8 mouse cellular contexts compared by ENCODE assay signal in genomic region chr4:100776043-100776870, GRCm38 (mm10). TPM values are rescaled to one million over a fixed set of nuclear protein-coding genes. Genes with fewer than 3 reads are reported as not detected.
DNase-seq lines count a peak whose midpoint lies in the region; ATAC-seq lines count a peak whose summit lies in the region.

Gene Cachd1, plus strand, starts transcription at chr4:100776675.

- H3K4me3 ChIP-seq in megakaryocyte, embryonic 14.5 days (replicated peaks), result peak within 1 kb of the TSS; percentile 74
- peak within 1 kb of the TSS; percentile 99 for H3K4me3 ChIP-seq in embryonic facial prominence, embryonic 13.5 days
- H3K4me3 ChIP-seq in limb, embryonic 13.5 days, result peak within 1 kb of the TSS; percentile 71
- H3K4me3 ChIP-seq in midbrain, embryonic 15.5 days, result peak within 1 kb of the TSS; percentile 99

- H3K9me3 ChIP-seq in megakaryocyte, embryonic 14.5 days, result peaks cover 10% of the 10 kb centered on the region; the same call in 1 of the 2 replicates
- H3K9me3 ChIP-seq in embryonic facial prominence, embryonic 13.5 days, result no peaks in the 10 kb centered on the region
- H3K9me3 ChIP-seq in limb, embryonic 13.5 days, result no peaks in the 10 kb centered on the region
- no peaks in the 10 kb centered on the region for H3K9me3 ChIP-seq in midbrain, embryonic 15.5 days

- no peak for ATAC-seq in megakaryocyte, adult 5-6 weeks (ENCODE audit: poor library complexity, severe bottlenecking)
- ATAC-seq in embryonic facial prominence, embryonic 13.5 days (ENCODE audit: insufficient number of reproducible peaks, insufficient read depth, low FRiP score, low TSS enrichment, low read depth), result peak; percentile 78
- peak; percentile 81 for ATAC-seq in limb, embryonic 13.5 days (ENCODE audit: low FRiP score, low read depth)
- ATAC-seq in midbrain, embryonic 15.5 days (replicated peaks), result peak; percentile 82

- H3K4me1 ChIP-seq in megakaryocyte, embryonic 14.5 days, result peaks cover 14% of the 10 kb centered on the region
- H3K4me1 ChIP-seq in embryonic facial prominence, embryonic 13.5 days, result peaks cover 31% of the 10 kb centered on the region
- H3K4me1 ChIP-seq in limb, embryonic 13.5 days, result peaks cover 31% of the 10 kb centered on the region
- peaks cover 26% of the 10 kb centered on the region for H3K4me1 ChIP-seq in midbrain, embryonic 15.5 days

- H3K9ac ChIP-seq in embryonic facial prominence, embryonic 13.5 days, result peak within 1 kb of the TSS; percentile 100
- H3K9ac ChIP-seq in limb, embryonic 13.5 days, result peak within 1 kb of the TSS; percentile 96
- peak within 1 kb of the TSS; percentile 97 for H3K9ac ChIP-seq in midbrain, embryonic 15.5 days

- peak; percentile 98 for DNase-seq in heart, adult 11 months
- DNase-seq in kidney, adult 11 months, result peak; percentile 78
- DNase-seq in urinary bladder, postnatal 4 days (ENCODE audit: low spot score in 2 of 2), result peak; percentile 70 to 77

- peak within 1 kb of the TSS; percentile 98 for H3K27ac ChIP-seq in embryonic facial prominence, embryonic 13.5 days
- H3K27ac ChIP-seq in limb, embryonic 13.5 days, result peak within 1 kb of the TSS; percentile 98
- peak within 1 kb of the TSS; percentile 90 for H3K27ac ChIP-seq in midbrain, embryonic 15.5 days

- under 1% methylated on average over 50 of the region's 50 CpGs for WGBS in embryonic facial prominence, embryonic 13.5 days
- WGBS in limb, embryonic 13.5 days, result under 1% methylated on average over 45 of the region's 50 CpGs
- WGBS in midbrain, embryonic 15.5 days, result under 1% methylated on average over 33 of the region's 50 CpGs

- peaks cover 53% of the 10 kb centered on the region for H3K27me3 ChIP-seq in megakaryocyte, embryonic 14.5 days (replicated peaks)
- no peaks in the 10 kb centered on the region for H3K27me3 ChIP-seq in embryonic facial prominence, embryonic 13.5 days
- no peaks in the 10 kb centered on the region for H3K27me3 ChIP-seq in limb, embryonic 13.5 days
- no peaks in the 10 kb centered on the region for H3K27me3 ChIP-seq in midbrain, embryonic 15.5 days (replicated peaks)

- peak within 1 kb of the TSS; percentile 76 for H3K4me2 ChIP-seq in embryonic facial prominence, embryonic 13.5 days
- H3K4me2 ChIP-seq in limb, embryonic 13.5 days (replicated peaks), result peak within 1 kb of the TSS; percentile 77
- peak within 1 kb of the TSS; percentile 82 for H3K4me2 ChIP-seq in midbrain, embryonic 15.5 days

- no peaks in the 10 kb centered on the region for H3K36me3 ChIP-seq in megakaryocyte, embryonic 14.5 days (replicated peaks; ENCODE audit: low read length)
- H3K36me3 ChIP-seq in embryonic facial prominence, embryonic 13.5 days, result no peaks in the 10 kb centered on the region
- H3K36me3 ChIP-seq in limb, embryonic 13.5 days, result no peaks in the 10 kb centered on the region
- H3K36me3 ChIP-seq in midbrain, embryonic 15.5 days (replicated peaks), result no peaks in the 10 kb centered on the region

RNA-seq across cellular contexts. Expression of gene Cachd1, which starts in this region (rescaled TPM):
- polyA plus RNA-seq in megakaryocyte, embryonic 14.5 days (2012; ENCODE audit: insufficient read depth, low replicate concordance), result 1.3 TPM in 1 of 2 replicates, not detected in the other
- total RNA-seq in megakaryocyte, adult 5-6 weeks (2015), result 0.34 TPM in 1 of 2 replicates, not detected in the other
- 0.18 and 7.0 TPM in 2 replicates for total RNA-seq in megakaryocyte, adult 5-6 weeks (2017)
- polyA plus RNA-seq in embryonic facial prominence, embryonic 13.5 days (2015; fragmentation: Nextera tagmentation; extraction: Ambion mirVana), result 52.5 and 54.8 TPM in 2 replicates
- polyA plus RNA-seq in limb, embryonic 13.5 days (2015; fragmentation: Nextera tagmentation; extraction: Ambion mirVana), result 32.6 and 33.4 TPM in 2 replicates
- polyA plus RNA-seq in midbrain, embryonic 15.5 days (2015; fragmentation: Nextera tagmentation; extraction: Ambion mirVana), result 41.8 and 48.7 TPM in 2 replicates

Comparison
In these comparisons a context has a peak if more than half of its experiments do, and no peak if none do; other contexts are left out.
1. RNA of gene Cachd1 (polyA plus RNA-seq): 52.5 to 54.8 TPM in embryonic facial prominence, embryonic 13.5 days, 41.8 to 48.7 TPM in midbrain, embryonic 15.5 days and 32.6 to 33.4 TPM in limb, embryonic 13.5 days; 1.3 TPM in megakaryocyte, embryonic 14.5 days; every median in the first group is over 10 times any median in the second.
2. Peak in every context shown above with its lines, with median percentiles within 50 percentile points of each other: H3K4me3 ChIP-seq, H3K27ac ChIP-seq, H3K4me2 ChIP-seq, H3K9ac ChIP-seq and DNase-seq.